12 mouse cellular contexts compared by ENCODE assay signal in genomic region chr6:84539924-84540323, GRCm38 (mm10). TPM values are rescaled to one million over a fixed set of nuclear protein-coding genes. Genes with fewer than 3 reads are reported as not detected.
"Had no signal": no experiment of that assay in that cellular context is flagged by ENCODE, and none has a peak within 500 bp of the region (broad histone marks: within the 10 kb centered on the region; RNA-seq: fewer than 3 reads in every experiment).

No protein-coding gene starts in this region.

- ATAC-seq: midbrain, embryonic 13.5 days; midbrain, embryonic 15.5 days had no signal

- DNase-seq: lung, adult 18-20 months; lung, embryonic 14.5 days; lung, postnatal 10 days; lung, postnatal 4 days; right cerebral cortex, postnatal 14 days; thymus, adult 2 months; thymus, postnatal 25 days; thymus, postnatal 4 days had no signal

RNA-seq across cellular contexts. Expression of gene Cyp26b1, which starts 53.8 kb away (rescaled TPM):
- total RNA-seq: monocyte, adult 5-6 weeks; neutrophil, adult 5-6 weeks had no signal
